Mouse (Mus musculus): ENCODE measurements at regions not wholly inside any gene's neighbourhood (a gene's known extent, or its start where the extent isn't known, plus 50 kb on each side); places are given as distances from the start of the nearest gene placed in this dataset.

- WGBS: 77% methylated on average over 4 of the region's 4 CpGs
- Histone ChIP-seq H3K4me2 (no peak overlapping the region), H3K9me3 (no peaks in the 10 kb centered on the region), H3K9ac (no peak overlapping the region), H3K27me3 (no peaks in the 10 kb centered on the region), H3K27ac (replicated peaks) (no peak overlapping the region), H3K4me1 (replicated peaks) (no peaks in the 10 kb centered on the region), H3K4me3 (no peak overlapping the region), H3K36me3 (no peaks in the 10 kb centered on the region)
- no peak for ATAC-seq (ENCODE audit: low read depth)
Observed at GRCm38 (mm10) chr3:9131366-9131765, 478.5 kb downstream of the Zfp704 start.

- H3K4me1 ChIP-seq (replicated peaks): no peaks in the 10 kb centered on the region
- ATAC-seq (ENCODE audit: low read depth): no peak
- 69% methylated on average over 4 of the region's 4 CpGs for WGBS
Observed at GRCm38 (mm10) chr3:9128407-9128806, 481.5 kb downstream of the Zfp704 start.

GRCm38 (mm10) chr3:9123079-9123478, 486.8 kb downstream of the Zfp704 start:
- H3K4me2 ChIP-seq: no peak overlapping the region
- no peak overlapping the region for H3K4me3 ChIP-seq
- ATAC-seq (ENCODE audit: low read depth): no peak
- no peak overlapping the region for H3K27ac ChIP-seq (replicated peaks)
- H3K27me3 ChIP-seq: no peaks in the 10 kb centered on the region
- no peaks in the 10 kb centered on the region; the same call in 1 of the 2 replicates for H3K4me1 ChIP-seq (replicated peaks)
- H3K9me3 ChIP-seq: no peaks in the 10 kb centered on the region
- H3K36me3 ChIP-seq: no peaks in the 10 kb centered on the region
- H3K9ac ChIP-seq: no peak overlapping the region
- WGBS: 32% methylated on average over 5 of the region's 5 CpGs

More at GRCm38 (mm10) chr3:9128407-9128806, 481.5 kb downstream of the Zfp704 start:
- H3K9ac ChIP-seq: no peak overlapping the region
- H3K4me3 ChIP-seq: no peak overlapping the region
- no peaks in the 10 kb centered on the region for H3K36me3 ChIP-seq
- H3K4me2 ChIP-seq: no peak overlapping the region
- no peak overlapping the region for H3K27ac ChIP-seq (replicated peaks)
- H3K9me3 ChIP-seq: no peaks in the 10 kb centered on the region
- no peaks in the 10 kb centered on the region for H3K27me3 ChIP-seq

GRCm38 (mm10) chr3:9117913-9118312, 492.0 kb downstream of the Zfp704 start:
- whole genome bisulfite sequencing: 87% methylated on average over 3 of the region's 3 CpGs

GRCm38 (mm10) chr3:9113410-9113809, 496.5 kb downstream of the Zfp704 start:
- Histone ChIP-seq H3K27ac (replicated peaks) (no peak overlapping the region), H3K4me2 (no peak overlapping the region), H3K4me1 (replicated peaks) (peaks cover 4% of the 10 kb centered on the region; the same call in 1 of the 2 replicates), H3K9ac (no peak overlapping the region), H3K27me3 (no peaks in the 10 kb centered on the region; the same call in 1 of the 2 replicates), H3K4me3 (no peak overlapping the region), H3K36me3 (no peaks in the 10 kb centered on the region), H3K9me3 (no peaks in the 10 kb centered on the region)
- WGBS: 70% methylated on average over 5 of the region's 5 CpGs
- ATAC-seq (ENCODE audit: low read depth): no peak

More at GRCm38 (mm10) chr3:9117913-9118312, 492.0 kb downstream of the Zfp704 start:
- H3K36me3 ChIP-seq: no peaks in the 10 kb centered on the region
- no peaks in the 10 kb centered on the region for H3K9me3 ChIP-seq
- H3K9ac ChIP-seq: no peak overlapping the region
- H3K4me2 ChIP-seq: no peak overlapping the region
- no peak for ATAC-seq (ENCODE audit: low read depth)
- no peaks in the 10 kb centered on the region for H3K4me1 ChIP-seq (replicated peaks)
- H3K27ac ChIP-seq (replicated peaks): no peak overlapping the region
- no peak overlapping the region for H3K4me3 ChIP-seq
- H3K27me3 ChIP-seq: no peaks in the 10 kb centered on the region

- ATAC-seq (ENCODE audit: low read depth): no peak
- Histone ChIP-seq H3K4me2 (no peak overlapping the region), H3K9ac (no peak overlapping the region), H3K36me3 (no peaks in the 10 kb centered on the region), H3K4me1 (replicated peaks) (peaks cover 4% of the 10 kb centered on the region; the same call in 1 of the 2 replicates), H3K27ac (replicated peaks) (no peak overlapping the region), H3K4me3 (no peak overlapping the region), H3K9me3 (no peaks in the 10 kb centered on the region), H3K27me3 (no peaks in the 10 kb centered on the region; the same call in 1 of the 2 replicates)
- WGBS: 34% methylated on average over 11 of the region's 11 CpGs
Observed at GRCm38 (mm10) chr3:9110741-9111140, 499.1 kb downstream of the Zfp704 start.

GRCm38 (mm10) chr3:9109991-9110390, 499.9 kb downstream of the Zfp704 start:
- Histone ChIP-seq H3K4me1 (replicated peaks) (peaks cover 4% of the 10 kb centered on the region; the same call in 1 of the 2 replicates), H3K4me2 (no peak overlapping the region), H3K4me3 (no peak overlapping the region), H3K9ac (no peak overlapping the region), H3K27ac (replicated peaks) (no peak overlapping the region), H3K27me3 (no peaks in the 10 kb centered on the region; the same call in 1 of the 2 replicates), H3K9me3 (no peaks in the 10 kb centered on the region), H3K36me3 (no peaks in the 10 kb centered on the region)
- no peak for ATAC-seq (ENCODE audit: low read depth)
- WGBS: 54% methylated on average over 8 of the region's 8 CpGs

GRCm38 (mm10) chr3:9109485-9109884, 500.4 kb downstream of the Zfp704 start:
- Histone ChIP-seq H3K36me3 (no peaks in the 10 kb centered on the region), H3K27me3 (no peaks in the 10 kb centered on the region; the same call in 1 of the 2 replicates), H3K27ac (replicated peaks) (no peak overlapping the region), H3K4me2 (no peak overlapping the region), H3K4me1 (replicated peaks) (peaks cover 4% of the 10 kb centered on the region; the same call in 1 of the 2 replicates), H3K9ac (no peak overlapping the region), H3K4me3 (no peak overlapping the region), H3K9me3 (no peaks in the 10 kb centered on the region)
- ATAC-seq (ENCODE audit: low read depth): no peak
- WGBS: 88% methylated on average over 5 of the region's 5 CpGs

- 69% methylated on average over 15 of the region's 15 CpGs for WGBS
- no peaks in the 10 kb centered on the region for H3K36me3 ChIP-seq
- H3K9ac ChIP-seq: no peak overlapping the region
- H3K27me3 ChIP-seq: no peaks in the 10 kb centered on the region; the same call in 1 of the 2 replicates
- no peak overlapping the region for H3K4me3 ChIP-seq
- H3K4me2 ChIP-seq: no peak overlapping the region
- no peak for ATAC-seq (ENCODE audit: low read depth)
- no peaks in the 10 kb centered on the region for H3K9me3 ChIP-seq
- H3K27ac ChIP-seq (replicated peaks): no peak overlapping the region
- H3K4me1 ChIP-seq (replicated peaks): peaks cover 4% of the 10 kb centered on the region; the same call in 1 of the 2 replicates
Observed at GRCm38 (mm10) chr3:9107766-9108410, 502.0 kb downstream of the Zfp704 start.

GRCm38 (mm10) chr3:9105191-9105926, 504.5 kb downstream of the Zfp704 start:
- no peak overlapping the region for H3K4me3 ChIP-seq
- no peaks in the 10 kb centered on the region for H3K36me3 ChIP-seq
- ATAC-seq (ENCODE audit: low read depth): no peak
- H3K9me3 ChIP-seq: no peaks in the 10 kb centered on the region
- H3K4me2 ChIP-seq: no peak overlapping the region
- WGBS: 75% methylated on average over 8 of the region's 8 CpGs
- H3K9ac ChIP-seq: no peak overlapping the region
- no peaks in the 10 kb centered on the region; the same call in 1 of the 2 replicates for H3K27me3 ChIP-seq
- no peaks in the 10 kb centered on the region for H3K4me1 ChIP-seq (replicated peaks)
- no peak overlapping the region for H3K27ac ChIP-seq (replicated peaks)

GRCm38 (mm10) chr3:9103456-9103855, 506.4 kb downstream of the Zfp704 start:
- no peaks in the 10 kb centered on the region for H3K36me3 ChIP-seq
- H3K4me2 ChIP-seq: no peak overlapping the region
- H3K27me3 ChIP-seq: no peaks in the 10 kb centered on the region
- no peak overlapping the region for H3K9ac ChIP-seq
- H3K9me3 ChIP-seq: no peaks in the 10 kb centered on the region
- ATAC-seq (ENCODE audit: low read depth): no peak
- no peaks in the 10 kb centered on the region for H3K4me1 ChIP-seq (replicated peaks)
- no peak overlapping the region for H3K27ac ChIP-seq (replicated peaks)
- H3K4me3 ChIP-seq: no peak overlapping the region
- 81% methylated on average over 6 of the region's 6 CpGs for WGBS

GRCm38 (mm10) chr3:9101240-9101639, 508.6 kb downstream of the Zfp704 start:
- ATAC-seq (ENCODE audit: low read depth): no peak
- Histone ChIP-seq H3K27ac (replicated peaks) (no peak overlapping the region), H3K9ac (no peak overlapping the region), H3K36me3 (no peaks in the 10 kb centered on the region), H3K4me1 (replicated peaks) (no peaks in the 10 kb centered on the region), H3K27me3 (no peaks in the 10 kb centered on the region), H3K4me3 (no peak overlapping the region), H3K9me3 (no peaks in the 10 kb centered on the region), H3K4me2 (no peak overlapping the region)
- 50% methylated on average over 3 of the region's 3 CpGs for WGBS

Measured in neural tube, embryonic 13.5 days (tissue).